Mouse (Mus musculus): ENCODE data around the gene Plch2. TPM values are rescaled to one million over a fixed set of nuclear protein-coding genes. Genes with fewer than 3 reads are reported as not detected.

The Plch2 gene
- polyA plus RNA-seq, 1 experiment from 2014 or later: 12.1 TPM

DNA sequence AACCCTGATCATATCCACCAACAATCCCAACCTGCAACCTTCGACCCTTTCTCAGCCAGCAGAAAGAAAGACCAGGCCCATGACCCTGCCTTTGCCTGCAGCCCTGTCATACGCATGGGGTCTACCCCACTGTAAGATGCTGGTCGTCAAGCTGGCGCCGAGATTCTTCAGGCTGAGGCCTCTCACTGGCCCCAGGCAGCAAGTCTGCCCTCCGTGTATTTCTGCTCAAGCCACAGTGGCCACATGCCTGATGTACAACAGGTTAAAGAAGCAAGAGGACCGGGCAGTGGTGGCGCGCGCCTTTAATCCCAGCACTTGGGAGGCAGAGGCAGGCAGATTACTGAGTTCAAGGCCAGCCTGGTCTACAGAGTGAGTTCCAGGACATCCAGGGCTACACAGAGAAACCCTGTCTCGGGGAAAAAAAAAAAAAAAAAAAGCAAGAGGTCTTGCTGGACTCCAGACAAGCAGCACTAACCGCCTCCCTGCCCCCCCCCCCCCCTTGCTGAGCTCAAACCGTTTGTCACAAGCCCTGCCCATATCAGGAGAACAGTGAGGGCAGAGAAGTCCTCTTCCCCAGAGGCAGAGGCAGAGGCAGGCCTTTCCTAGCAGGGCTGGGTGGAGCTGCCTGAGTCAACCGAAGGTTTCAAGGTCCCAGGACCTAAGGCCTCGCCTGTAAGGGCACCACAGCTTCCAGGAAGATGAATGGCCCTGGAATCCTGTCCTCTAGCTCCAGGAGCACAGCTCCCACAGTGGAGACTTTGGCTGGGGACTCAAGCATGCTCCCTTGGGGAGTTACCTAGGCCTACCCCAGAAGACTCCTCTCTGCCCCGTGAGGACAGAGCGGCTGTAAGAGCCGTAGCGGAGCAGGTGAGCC lies 74.1 kb downstream of the Plch2 start:
- ATAC-seq (ENCODE audit: low FRiP score, low TSS enrichment) (no peak), DNase-seq (no peak)
- Histone ChIP-seq H3K4me2 (ENCODE audit: low read length) (no peak overlapping the region), H3K4me1 (ENCODE audit: control insufficient read depth, insufficient read depth, low read length) (peaks cover 8% of the 10 kb centered on the region), H3K27me3 (ENCODE audit: control insufficient read depth, insufficient read depth, low read length) (peaks cover 10% of the 10 kb centered on the region), H3K9ac (replicated peaks; ENCODE audit: low read length) (no peak overlapping the region), H3K4me3 (replicated peaks; ENCODE audit: low read depth, low read length) (no peak overlapping the region), H3K36me3 (ENCODE audit: control insufficient read depth, insufficient read depth, low read length) (peaks cover 43% of the 10 kb centered on the region), H3K9me3 (ENCODE audit: control insufficient read depth, low read length) (no peaks in the 10 kb centered on the region), H3K27ac (replicated peaks; ENCODE audit: low read depth, low read length) (no peak overlapping the region)
- 79% methylated on average over 19 of the region's 19 CpGs for WGBS

DNA sequence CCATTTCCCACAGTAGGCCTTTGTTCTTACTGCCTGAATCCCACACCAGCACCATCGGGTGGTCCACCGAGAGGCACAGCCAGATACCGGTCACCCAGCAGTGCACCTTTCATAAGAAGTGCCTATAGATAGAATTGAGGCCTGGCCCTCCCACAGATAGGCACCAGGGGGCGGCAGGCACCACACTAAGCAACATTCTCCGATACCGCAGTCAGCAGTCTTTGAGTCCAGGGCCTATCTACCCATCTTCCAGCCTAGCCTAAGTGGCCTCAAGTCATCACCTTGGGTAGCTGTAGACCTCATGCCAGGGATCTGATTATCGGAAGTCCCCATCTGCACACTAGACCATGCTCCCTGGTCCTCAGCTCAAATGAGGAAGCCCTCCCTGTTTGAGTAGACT lies 75.1 kb downstream of the Plch2 start:
- peaks cover 52% of the 10 kb centered on the region for H3K36me3 ChIP-seq (ENCODE audit: control insufficient read depth, insufficient read depth, low read length)

DNA sequence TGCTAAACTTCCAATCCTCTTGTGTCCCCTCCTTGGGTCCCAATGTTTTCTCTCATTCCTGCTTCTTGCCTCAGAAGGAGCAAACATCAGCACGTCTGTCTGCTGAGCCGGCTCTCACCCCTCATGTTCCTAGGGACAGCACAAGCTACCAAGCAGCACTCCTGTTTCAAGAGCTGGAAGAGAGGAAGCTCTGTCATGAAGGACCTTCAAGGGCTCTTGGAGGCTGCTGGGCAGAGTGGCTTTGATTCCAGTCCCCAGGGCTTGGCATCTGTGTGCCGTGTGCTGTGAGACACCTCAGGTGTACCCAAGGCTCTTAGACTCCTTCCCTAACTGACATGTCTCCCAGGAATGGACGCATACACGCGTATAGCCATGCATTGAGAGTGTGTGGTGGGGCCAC lies 75.5 kb downstream of the Plch2 start:
- Histone ChIP-seq H3K27me3 (ENCODE audit: control insufficient read depth, insufficient read depth, low read length) (peaks cover 7% of the 10 kb centered on the region), H3K9me3 (ENCODE audit: control insufficient read depth, low read length) (no peaks in the 10 kb centered on the region), H3K9ac (replicated peaks; ENCODE audit: low read length) (no peak overlapping the region), H3K27ac (replicated peaks; ENCODE audit: low read depth, low read length) (no peak overlapping the region), H3K4me3 (replicated peaks; ENCODE audit: low read depth, low read length) (no peak overlapping the region), H3K36me3 (ENCODE audit: control insufficient read depth, insufficient read depth, low read length) (peaks cover 57% of the 10 kb centered on the region), H3K4me2 (ENCODE audit: low read length) (no peak overlapping the region), H3K4me1 (ENCODE audit: control insufficient read depth, insufficient read depth, low read length) (peaks cover 5% of the 10 kb centered on the region)
- no peak for DNase-seq
- 83% methylated on average over 6 of the region's 6 CpGs for WGBS
- ATAC-seq (ENCODE audit: low FRiP score, low TSS enrichment): no peak

More for the DNA sequence above, 75.1 kb downstream of the Plch2 start:
- no peak overlapping the region for H3K4me2 ChIP-seq (ENCODE audit: low read length)
- H3K27me3 ChIP-seq (ENCODE audit: control insufficient read depth, insufficient read depth, low read length): peaks cover 10% of the 10 kb centered on the region
- ATAC-seq (ENCODE audit: low FRiP score, low TSS enrichment) (peak; percentile 48; the same call in 1 of the 2 replicates), DNase-seq (peak; percentile 86)
- H3K9ac ChIP-seq (replicated peaks; ENCODE audit: low read length): no peak overlapping the region
- H3K4me1 ChIP-seq (ENCODE audit: control insufficient read depth, insufficient read depth, low read length): peaks cover 8% of the 10 kb centered on the region
- WGBS: 46% methylated on average over 7 of the region's 7 CpGs
- H3K27ac ChIP-seq (replicated peaks; ENCODE audit: low read depth, low read length): no peak overlapping the region
- H3K4me3 ChIP-seq (replicated peaks; ENCODE audit: low read depth, low read length): no peak overlapping the region
- no peaks in the 10 kb centered on the region for H3K9me3 ChIP-seq (ENCODE audit: control insufficient read depth, low read length)

DNA sequence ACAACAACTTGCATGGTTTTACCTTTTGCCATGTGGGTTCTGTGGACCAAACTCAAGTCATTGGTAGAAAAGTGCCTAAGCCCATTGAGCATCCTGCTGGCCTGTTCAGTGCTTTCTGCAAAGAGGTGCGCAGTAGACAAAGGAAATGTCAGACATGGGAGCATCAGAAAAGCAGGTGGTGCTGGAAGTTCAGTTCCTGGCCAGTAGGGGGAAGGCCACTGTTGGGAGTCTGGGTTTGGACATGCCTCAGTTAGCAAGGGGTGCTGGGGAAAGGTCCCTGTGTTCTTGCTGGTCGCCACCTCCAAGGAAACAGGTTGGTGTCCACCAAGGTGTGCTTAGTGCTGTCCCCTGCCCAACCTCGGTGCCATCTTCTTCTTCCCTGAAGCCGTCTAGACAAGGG lies 76.5 kb downstream of the Plch2 start:
- no peak overlapping the region for H3K4me3 ChIP-seq (replicated peaks; ENCODE audit: low read depth, low read length)
- DNase-seq (peak; percentile 25), ATAC-seq (ENCODE audit: low FRiP score, low TSS enrichment) (no peak)
- peaks cover 5% of the 10 kb centered on the region for H3K27me3 ChIP-seq (ENCODE audit: control insufficient read depth, insufficient read depth, low read length)
- no peaks in the 10 kb centered on the region for H3K4me1 ChIP-seq (ENCODE audit: control insufficient read depth, insufficient read depth, low read length)
- H3K9me3 ChIP-seq (ENCODE audit: control insufficient read depth, low read length): no peaks in the 10 kb centered on the region
- whole genome bisulfite sequencing: 93% methylated on average over 4 of the region's 4 CpGs
- no peak overlapping the region for H3K9ac ChIP-seq (replicated peaks; ENCODE audit: low read length)
- no peak overlapping the region for H3K4me2 ChIP-seq (ENCODE audit: low read length)
- H3K27ac ChIP-seq (replicated peaks; ENCODE audit: low read depth, low read length): no peak overlapping the region
- peaks cover 67% of the 10 kb centered on the region for H3K36me3 ChIP-seq (ENCODE audit: control insufficient read depth, insufficient read depth, low read length)

DNA sequence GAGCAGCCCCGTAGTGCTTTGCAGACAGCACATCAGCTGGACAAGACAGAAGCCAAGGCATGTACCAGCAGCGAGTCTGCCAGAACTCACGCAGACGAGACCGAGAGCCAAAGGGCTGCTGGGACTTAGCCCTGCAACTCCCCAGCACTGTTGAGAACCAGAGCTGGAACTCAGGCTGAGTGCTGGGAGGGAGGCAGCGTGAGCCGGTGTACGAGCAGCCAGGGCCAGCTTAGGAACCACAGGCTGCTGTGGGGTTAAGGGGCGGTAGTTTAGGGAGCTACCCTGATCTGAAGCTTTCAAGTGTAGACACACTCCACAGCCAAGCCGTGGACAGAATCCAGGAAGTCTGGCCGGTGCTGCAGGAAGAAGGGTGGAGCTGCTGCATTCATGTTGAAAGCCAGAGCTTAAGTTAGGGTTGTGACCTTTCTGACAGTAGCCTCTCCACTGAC lies 82.4 kb downstream of the Plch2 start:
- 93% methylated on average over 11 of the region's 11 CpGs for WGBS
- no peak overlapping the region for H3K4me3 ChIP-seq (replicated peaks; ENCODE audit: low read depth, low read length)
- no peaks in the 10 kb centered on the region for H3K4me1 ChIP-seq (ENCODE audit: control insufficient read depth, insufficient read depth, low read length)
- peaks cover 100% of the 10 kb centered on the region for H3K36me3 ChIP-seq (ENCODE audit: control insufficient read depth, insufficient read depth, low read length)
- no peaks in the 10 kb centered on the region for H3K9me3 ChIP-seq (ENCODE audit: control insufficient read depth, low read length)
- no peaks in the 10 kb centered on the region for H3K27me3 ChIP-seq (ENCODE audit: control insufficient read depth, insufficient read depth, low read length)
- no peak overlapping the region for H3K9ac ChIP-seq (replicated peaks; ENCODE audit: low read length)
- DNase-seq: no peak
- H3K27ac ChIP-seq (replicated peaks; ENCODE audit: low read depth, low read length): no peak overlapping the region
- no peak overlapping the region for H3K4me2 ChIP-seq (ENCODE audit: low read length)
- ATAC-seq (ENCODE audit: low FRiP score, low TSS enrichment): no peak

DNA sequence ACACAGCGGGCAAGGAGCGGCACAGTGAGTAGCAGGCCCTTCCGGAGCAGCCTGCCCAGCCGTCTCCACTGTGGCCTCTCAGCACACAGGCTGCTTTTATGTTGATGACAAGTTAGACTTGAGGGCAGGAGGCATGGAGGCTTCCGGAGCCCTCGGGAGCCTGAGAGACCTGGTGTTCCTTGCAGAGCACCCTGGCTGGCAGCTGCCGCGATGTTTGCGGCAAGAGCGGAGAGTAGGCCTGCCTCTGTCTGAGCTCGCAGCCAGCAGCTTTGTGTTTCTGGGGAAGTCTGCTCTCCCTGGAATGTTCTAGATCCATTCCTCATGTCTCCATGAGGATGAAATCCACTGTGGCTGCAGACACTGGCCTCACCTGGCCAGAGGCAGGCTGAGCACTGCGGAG lies 84.0 kb downstream of the Plch2 start:
- no peak overlapping the region for H3K4me2 ChIP-seq (ENCODE audit: low read length)
- WGBS: 95% methylated on average over 12 of the region's 12 CpGs
- no peaks in the 10 kb centered on the region for H3K27me3 ChIP-seq (ENCODE audit: control insufficient read depth, insufficient read depth, low read length)
- ATAC-seq (ENCODE audit: low FRiP score, low TSS enrichment) (no peak), DNase-seq (no peak)
- H3K9ac ChIP-seq (replicated peaks; ENCODE audit: low read length): no peak overlapping the region
- no peak overlapping the region for H3K27ac ChIP-seq (replicated peaks; ENCODE audit: low read depth, low read length)
- H3K4me3 ChIP-seq (replicated peaks; ENCODE audit: low read depth, low read length): no peak overlapping the region
- no peaks in the 10 kb centered on the region for H3K4me1 ChIP-seq (ENCODE audit: control insufficient read depth, insufficient read depth, low read length)
- peaks cover 88% of the 10 kb centered on the region for H3K36me3 ChIP-seq (ENCODE audit: control insufficient read depth, insufficient read depth, low read length)
- no peaks in the 10 kb centered on the region for H3K9me3 ChIP-seq (ENCODE audit: control insufficient read depth, low read length)

DNA sequence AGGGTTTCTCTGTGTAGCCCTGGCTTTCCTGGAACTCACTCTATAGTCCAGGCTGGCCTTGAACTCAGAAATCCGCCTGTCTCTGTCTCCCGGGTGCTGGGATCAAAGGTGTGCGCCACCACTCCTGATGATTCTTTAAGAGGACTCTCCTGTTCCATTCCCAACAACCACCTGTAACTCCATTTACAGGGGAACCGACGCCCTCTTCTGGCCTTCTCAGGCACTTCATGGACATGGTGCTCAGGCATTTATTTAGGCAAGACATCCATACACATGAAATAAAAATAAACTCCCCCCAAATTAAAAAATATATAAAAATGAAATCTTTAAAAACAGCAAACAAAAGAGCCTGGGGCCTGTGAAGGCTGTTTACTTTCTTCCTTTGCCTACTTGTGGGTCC lies 89.4 kb downstream of the Plch2 start:
- Histone ChIP-seq H3K27ac (replicated peaks; ENCODE audit: low read depth, low read length) (no peak overlapping the region), H3K4me1 (ENCODE audit: control insufficient read depth, insufficient read depth, low read length) (peaks cover 30% of the 10 kb centered on the region), H3K9ac (replicated peaks; ENCODE audit: low read length) (no peak overlapping the region), H3K27me3 (ENCODE audit: control insufficient read depth, insufficient read depth, low read length) (0 out of 2 replicates have a peak, but pooled peaks cover 2% of the 10 kb centered on the region), H3K9me3 (ENCODE audit: control insufficient read depth, low read length) (no peaks in the 10 kb centered on the region), H3K36me3 (ENCODE audit: control insufficient read depth, insufficient read depth, low read length) (peaks cover 40% of the 10 kb centered on the region), H3K4me2 (ENCODE audit: low read length) (no peak overlapping the region), H3K4me3 (replicated peaks; ENCODE audit: low read depth, low read length) (no peak overlapping the region)
- DNase-seq (peak; percentile 84), ATAC-seq (ENCODE audit: low FRiP score, low TSS enrichment) (no peak)
- WGBS: 55% methylated on average over 5 of the region's 5 CpGs

DNA sequence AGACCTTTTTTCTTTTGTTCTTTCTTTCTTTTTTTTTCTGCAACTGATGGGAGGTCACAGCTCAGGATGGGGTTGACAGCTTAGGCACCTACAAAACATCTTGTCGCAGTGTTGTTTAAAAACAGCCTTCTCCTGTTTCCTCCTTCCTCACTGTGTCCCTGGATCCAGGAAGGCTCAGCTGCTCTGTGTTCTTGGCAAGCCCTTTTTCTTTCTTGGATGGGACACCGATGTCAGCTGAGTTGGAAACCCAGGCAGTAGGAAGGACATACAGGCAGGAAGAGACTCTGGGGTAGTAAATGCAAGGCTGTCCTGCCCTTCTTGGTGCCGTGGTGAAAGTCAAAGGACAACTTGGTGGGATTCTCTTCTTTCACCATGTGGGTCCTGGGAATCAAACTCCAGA lies 90.7 kb downstream of the Plch2 start:
- peak overlapping the region; percentile 86 for H3K4me2 ChIP-seq (ENCODE audit: low read length)
- H3K27ac ChIP-seq (replicated peaks; ENCODE audit: low read depth, low read length): peak overlapping the region; percentile 97; the same call in 1 of the 2 replicates
- H3K9me3 ChIP-seq (ENCODE audit: control insufficient read depth, low read length): no peaks in the 10 kb centered on the region
- peaks cover 27% of the 10 kb centered on the region for H3K36me3 ChIP-seq (ENCODE audit: control insufficient read depth, insufficient read depth, low read length)
- H3K4me1 ChIP-seq (ENCODE audit: control insufficient read depth, insufficient read depth, low read length): peaks cover 40% of the 10 kb centered on the region
- H3K27me3 ChIP-seq (ENCODE audit: control insufficient read depth, insufficient read depth, low read length): 0 out of 2 replicates have a peak, but pooled peaks cover 2% of the 10 kb centered on the region
- WGBS: 60% methylated on average over 3 of the region's 3 CpGs
- H3K9ac ChIP-seq (replicated peaks; ENCODE audit: low read length): peak overlapping the region; percentile 84; the same call in 1 of the 2 replicates
- DNase-seq: no peak
- peak overlapping the region; percentile 76; the same call in 1 of the 2 replicates for H3K4me3 ChIP-seq (replicated peaks; ENCODE audit: low read depth, low read length)
- ATAC-seq (ENCODE audit: low FRiP score, low TSS enrichment): no peak
